25 mouse cellular contexts compared by ENCODE assay signal in the genomic region with DNA sequence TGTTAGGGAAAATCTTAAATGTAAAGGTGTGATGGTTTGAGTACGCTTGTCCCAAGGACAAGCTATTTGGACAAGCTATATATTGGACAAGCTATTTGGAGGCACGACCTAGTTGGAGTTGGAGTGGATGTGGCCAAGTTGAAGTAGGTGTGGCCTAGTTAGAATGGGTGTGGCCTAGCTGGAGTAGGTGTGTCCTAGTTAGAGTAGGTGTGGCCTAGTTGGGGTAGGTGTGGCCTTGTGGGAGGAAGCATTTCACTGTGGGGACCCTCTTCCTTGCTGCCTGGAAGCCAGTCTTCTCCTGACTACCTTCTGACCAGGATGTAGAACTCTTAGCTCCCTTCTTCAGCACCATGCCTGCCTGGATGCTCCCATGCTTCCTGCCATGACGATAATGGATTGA. TPM values are rescaled to one million over a fixed set of nuclear protein-coding genes. Genes with fewer than 3 reads are reported as not detected.
"Had no signal": no experiment of that assay in that cellular context is flagged by ENCODE, and none has a peak within 500 bp of the region (broad histone marks: within the 10 kb centered on the region; RNA-seq: fewer than 3 reads in every experiment).

No protein-coding gene starts in this region.

- H3K4me2 ChIP-seq: heart, embryonic 12.5 days; hindbrain, embryonic 12.5 days; hindbrain, embryonic 14.5 days; limb, embryonic 12.5 days; liver, embryonic 13.5 days; liver, embryonic 15.5 days had no signal

- H3K9ac ChIP-seq: heart, embryonic 12.5 days; hindbrain, embryonic 12.5 days; hindbrain, embryonic 14.5 days; limb, embryonic 12.5 days; liver, embryonic 13.5 days; liver, embryonic 15.5 days had no signal

- H3K4me3 ChIP-seq: gastrocnemius, adult 2 months; heart, embryonic 10.5 days; heart, embryonic 12.5 days; hindbrain, embryonic 10.5 days; hindbrain, embryonic 12.5 days; layer of hippocampus, adult 2 months; left cerebral cortex, adult 2 months; limb, embryonic 12.5 days; liver, embryonic 13.5 days; liver, embryonic 15.5 days had no signal

- ATAC-seq: hindbrain, embryonic 16.5 days; inflammation-experienced regulatory T-cells, adult 6 months; intestine, postnatal 0 days had no signal

- H3K9me3 ChIP-seq: heart, embryonic 10.5 days; heart, embryonic 12.5 days; hindbrain, embryonic 12.5 days; limb, embryonic 12.5 days; liver, embryonic 13.5 days; liver, embryonic 15.5 days had no signal

- H3K27ac ChIP-seq: gastrocnemius, adult 2 months; heart, embryonic 10.5 days; hindbrain, embryonic 10.5 days; hindbrain, embryonic 12.5 days; hindbrain, embryonic 14.5 days; layer of hippocampus, adult 2 months; left cerebral cortex, adult 2 months; limb, embryonic 12.5 days; liver, embryonic 13.5 days; liver, embryonic 15.5 days had no signal

- H3K4me1 ChIP-seq: heart, embryonic 10.5 days; hindbrain, embryonic 10.5 days; hindbrain, embryonic 12.5 days; limb, embryonic 12.5 days; liver, embryonic 13.5 days; liver, embryonic 15.5 days had no signal

- DNase-seq: gastrocnemius, adult 2 months; gastrocnemius, postnatal 10 days; gastrocnemius, postnatal 25 days; heart, adult 18-20 months; heart, postnatal 10 days; heart, postnatal 4 days; kidney, adult 18-20 months; kidney, adult 8-10 months; kidney, postnatal 10 days; kidney, postnatal 25 days; kidney, postnatal 4 days; liver, embryonic 13.5 days had no signal

- H3K36me3 ChIP-seq: heart, embryonic 10.5 days; heart, embryonic 12.5 days; hindbrain, embryonic 10.5 days; hindbrain, embryonic 12.5 days; limb, embryonic 12.5 days; liver, embryonic 13.5 days; liver, embryonic 15.5 days had no signal

- H3K27me3 ChIP-seq: heart, embryonic 12.5 days; hindbrain, embryonic 12.5 days; limb, embryonic 12.5 days; liver, embryonic 13.5 days; liver, embryonic 15.5 days had no signal

RNA-seq across cellular contexts. Expression of a gene that starts 50.9 kb away (rescaled TPM):
- polyA plus RNA-seq: liver, adult 2 months; liver, embryonic 13.5 days; liver, embryonic 15.5 days had no signal
